Mouse (Mus musculus) embryonic fibroblast, embryonic 13.5 days (primary cell): ENCODE data around the gene Gm27029. TPM values are rescaled to one million over a fixed set of nuclear protein-coding genes. Genes with fewer than 3 reads are reported as not detected.
"Not testable (repeated sequence)": the region's sequence is repeated elsewhere in the genome, so short reads cannot be mapped to it uniquely, and the experiment has no call there.

Source experiments
- H3K27ac ChIP-seq: 2 replicates; pipeline ENCODE4 v1.5.1; 2012; ENCODE audit warnings: low read length, control low read depth, inconsistent platforms; ENCODE audit not compliant: insufficient read depth
- H3K4me1 ChIP-seq: 2 replicates; pipeline ENCODE4 v1.6.1; 2011; ENCODE audit warnings: low read length; ENCODE audit not compliant: control insufficient read depth, insufficient read depth
- H3K4me3 ChIP-seq: 2 replicates; pipeline ENCODE4 v1.5.1; 2011; ENCODE audit warnings: mild to moderate bottlenecking, control low read depth, low read length; ENCODE audit not compliant: insufficient read depth
- CTCF ChIP-seq: IDR thresholded peaks from 2 replicates; pipeline ENCODE4 v1.5.1; 2011; ENCODE audit warnings: mild to moderate bottlenecking, control low read depth, low read length, moderate library complexity, borderline replicate concordance; ENCODE audit not compliant: insufficient read depth
- POLR2A ChIP-seq: IDR thresholded peaks from 2 replicates; pipeline ENCODE4 v1.6.1; 2011; ENCODE audit warnings: low read depth, mild to moderate bottlenecking, control low read depth, low read length, moderate library complexity
- polyA plus RNA-seq: library from polyadenylated mRNA; stranded (reverse); fragments of >200 nt; gene quantifications from 2 replicates; pipeline ENCODE4 v1.2.4, GENCODE M21; 2011; ENCODE audit warnings: low read depth; ENCODE audit not compliant: missing spikeins, insufficient read length

Gene Gm27029
- polyA plus RNA-seq, 1 experiment: 12.6 TPM

DNA sequence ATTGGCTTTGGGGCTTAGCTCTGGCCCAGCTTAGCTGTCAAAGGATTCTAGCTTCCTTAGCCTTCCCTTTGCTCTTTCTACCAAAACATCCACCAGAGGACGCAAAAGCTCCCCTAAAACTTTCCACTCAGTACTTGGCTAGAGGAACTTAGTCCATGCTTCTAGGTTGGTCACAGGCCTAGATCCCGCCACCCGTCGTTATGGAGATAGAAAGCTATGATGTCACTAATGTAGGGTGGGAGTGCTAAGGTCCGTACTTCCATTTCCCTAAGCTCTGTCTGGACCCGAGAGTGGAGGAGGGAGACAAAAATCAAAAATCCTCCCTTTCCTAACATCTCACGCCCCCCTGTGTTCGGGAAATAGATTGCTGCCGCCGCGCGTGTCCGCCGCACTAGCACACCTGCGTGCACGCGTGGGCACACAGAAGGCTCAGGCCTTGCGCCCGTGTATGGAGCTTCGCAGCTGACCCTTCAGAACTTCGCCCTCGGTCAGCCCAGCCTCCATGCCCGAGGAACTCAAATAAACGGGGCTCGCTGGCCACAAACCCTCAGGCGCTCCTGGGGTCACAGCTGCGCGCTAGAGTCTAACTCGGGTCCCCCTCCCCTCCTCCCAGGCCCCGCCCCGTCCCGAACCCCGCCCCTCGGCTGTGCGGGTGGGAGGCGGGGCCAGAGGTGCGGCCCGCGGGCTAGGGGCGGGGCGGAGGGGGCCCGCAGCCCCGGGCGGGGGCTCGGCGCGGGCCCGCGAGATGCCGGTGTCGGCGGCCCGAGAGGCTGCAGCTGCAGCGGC is 43.1 kb upstream of the Gm27029 start:
- TF ChIP-seq POLR2A (0 out of 2 replicates have a peak, but pooled peaks have one; percentile 18), CTCF (0 out of 2 replicates have a peak, but pooled peaks have one; percentile 14)
- H3K4me1 ChIP-seq: 0 out of 2 replicates have a peak, but pooled peaks cover 5% of the 10 kb centered on the region
- peak overlapping the region; percentile 71 for H3K4me3 ChIP-seq
- H3K27ac ChIP-seq: no peak overlapping the region

DNA sequence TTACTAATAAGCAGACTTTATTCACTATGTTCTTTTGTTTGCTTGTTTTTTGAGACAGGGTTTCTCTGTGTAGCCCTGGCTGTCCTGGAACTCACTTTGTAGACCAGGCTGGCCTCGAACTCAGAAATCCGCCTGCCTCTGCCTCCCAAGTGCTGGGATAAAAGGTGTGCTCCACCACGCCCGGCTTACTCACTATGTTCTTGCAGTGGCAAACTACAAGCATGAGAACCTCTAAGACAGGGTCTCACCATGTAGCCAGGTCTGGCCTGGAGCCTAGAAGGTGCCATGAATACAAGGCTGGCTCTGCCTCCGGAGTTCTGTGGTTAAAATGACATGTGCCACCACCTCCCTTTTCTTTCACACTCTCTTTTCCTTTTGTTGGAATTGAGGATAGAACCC is 42.0 kb upstream of the Gm27029 start:
- peak overlapping the region; percentile 57 for H3K4me3 ChIP-seq
- H3K27ac ChIP-seq, H3K4me1 ChIP-seq: not testable (repeated sequence)

DNA sequence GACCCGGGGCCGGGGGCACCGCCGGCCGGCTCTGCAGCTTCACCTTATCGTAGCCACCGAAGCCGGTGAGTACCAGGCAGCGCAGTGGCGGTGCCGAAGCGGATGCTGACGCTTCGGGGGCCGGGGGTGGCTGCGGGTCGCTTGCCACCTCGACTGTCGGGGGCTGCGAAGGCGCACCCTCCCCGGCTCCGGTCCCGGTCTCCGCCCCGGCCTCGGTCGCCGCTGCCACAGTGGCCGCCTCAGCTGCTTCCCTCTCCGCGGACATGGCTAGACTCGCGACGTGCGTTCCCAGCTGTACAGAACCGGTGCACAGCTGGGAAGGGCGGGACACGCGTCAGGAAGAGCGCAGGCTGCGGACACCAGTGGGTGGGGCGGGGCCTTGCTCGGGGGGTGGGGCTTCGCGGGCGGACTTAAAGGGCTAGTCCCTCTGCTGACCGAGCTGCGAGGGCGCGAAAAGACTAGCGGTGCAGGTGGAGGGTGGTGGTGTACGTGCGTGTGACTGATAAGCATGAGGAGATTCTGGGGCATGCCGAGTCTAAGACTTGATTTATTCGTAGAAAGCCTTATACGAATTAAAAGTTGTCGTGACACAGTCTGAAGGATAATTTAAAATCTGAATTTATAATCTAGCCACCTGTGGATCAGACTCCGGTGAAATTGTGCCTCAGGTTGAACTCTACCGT is 41.4 kb upstream of the Gm27029 start, which contains the start of gene Vat1:
Vat1 (minus strand) TSS at position 362 of the 683 bp plus-strand sequence.
- H3K4me1 ChIP-seq: 0 out of 2 replicates have a peak, but pooled peaks cover 10% of the 10 kb centered on the region
- TF ChIP-seq CTCF: no peak
- TF ChIP-seq POLR2A: peak; percentile 97

DNA sequence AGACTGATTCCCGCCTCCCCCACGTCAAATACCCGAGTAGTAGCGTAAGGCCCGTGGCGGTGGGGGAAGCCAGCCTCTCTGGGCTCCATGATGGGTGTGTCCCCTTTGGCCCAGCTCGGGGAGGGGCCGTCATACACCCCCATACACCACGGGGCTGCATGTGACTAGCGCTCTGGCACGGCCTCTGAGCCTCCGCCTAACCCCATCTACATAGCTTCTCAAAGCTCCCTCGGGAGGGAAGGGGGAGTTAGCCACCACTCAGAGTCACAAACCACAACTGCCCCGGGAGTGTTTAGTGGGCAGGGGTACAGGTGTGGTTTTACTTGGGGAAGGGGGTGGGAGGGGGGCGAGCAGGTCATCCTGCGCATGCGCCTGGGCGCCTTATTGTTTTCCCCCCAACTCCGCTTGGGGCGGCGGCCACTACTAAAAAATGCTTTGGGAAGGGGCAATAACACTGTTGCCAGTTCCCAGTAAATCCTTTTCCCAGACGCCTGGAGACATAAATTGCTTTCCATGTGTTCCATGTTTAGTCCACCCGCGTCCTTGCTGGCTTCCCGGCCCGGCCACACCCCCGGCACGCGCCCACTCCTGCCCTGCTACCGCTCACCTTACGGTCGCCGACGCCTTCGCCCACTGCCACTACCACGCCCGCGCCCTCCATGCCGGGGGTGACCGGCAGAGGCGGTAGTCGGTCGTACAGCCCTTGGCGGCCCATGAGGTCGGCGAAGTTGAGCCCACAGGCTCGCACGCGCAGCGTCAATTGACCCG is 40.7 kb upstream of the Gm27029 start:
- Histone ChIP-seq H3K4me1 (0 out of 2 replicates have a peak, but pooled peaks cover 10% of the 10 kb centered on the region), H3K4me3 (peak overlapping the region; percentile 57), H3K27ac (peak overlapping the region; percentile 76)
- TF ChIP-seq POLR2A: peak; percentile 54
- TF ChIP-seq CTCF: no peak

More for the DNA sequence above, 41.4 kb upstream of the Gm27029 start, which contains the start of gene Vat1:
- Histone ChIP-seq H3K27ac (peak within 1 kb of the TSS; percentile 76), H3K4me3 (peak within 1 kb of the TSS; percentile 57)

DNA sequence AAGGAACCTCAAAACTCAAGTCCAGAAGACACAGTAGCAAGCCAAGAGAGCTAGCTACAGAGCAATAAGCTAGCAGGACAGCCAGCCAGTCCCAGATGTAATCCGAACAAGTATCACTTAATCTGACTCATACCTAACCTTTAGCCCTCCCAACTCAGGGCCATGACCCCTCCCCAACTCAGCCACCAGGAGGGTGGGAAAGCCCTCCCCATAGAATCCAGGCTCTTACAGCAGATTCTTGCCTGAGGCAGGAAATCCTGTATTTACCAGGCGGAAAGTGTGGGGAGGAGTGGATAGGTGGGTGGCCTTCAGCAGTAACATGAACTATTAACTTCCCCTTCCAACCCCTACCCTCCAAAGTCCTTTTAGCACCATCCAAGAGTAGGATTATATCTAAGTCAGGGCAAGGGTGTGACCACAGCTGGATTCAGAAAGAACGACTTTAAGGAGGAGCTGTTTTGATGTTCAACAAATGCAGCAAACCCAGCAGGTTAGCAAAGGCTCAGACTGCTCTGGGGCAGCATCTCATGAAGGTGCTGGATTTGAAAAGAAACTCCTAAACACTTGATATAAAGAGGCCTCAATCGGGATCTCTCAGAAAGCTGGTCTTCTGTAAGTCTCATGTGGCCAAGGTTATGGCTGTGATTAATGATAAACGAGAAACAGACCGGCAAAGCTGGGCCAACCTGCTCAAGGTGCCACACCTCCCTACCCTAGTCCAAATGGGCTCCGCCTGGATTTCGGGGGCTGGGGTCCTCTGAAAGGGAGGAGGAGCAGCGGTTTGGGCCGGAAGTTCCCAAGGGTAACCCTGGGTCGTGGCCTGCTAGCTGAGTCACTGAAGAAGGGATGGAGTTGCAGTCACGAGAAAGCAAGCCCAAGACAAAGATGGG is 39.9 kb upstream of the Gm27029 start, which contains the start of gene Rnd2:
Rnd2 (plus strand) TSS at position 789 of the 890 bp plus-strand sequence.
- TF ChIP-seq POLR2A (no peak; the same call in 1 of the 2 replicates), CTCF (no peak)
- peak within 1 kb of the TSS; percentile 57 for H3K4me3 ChIP-seq
- H3K27ac ChIP-seq: peak within 1 kb of the TSS; percentile 76
- peaks cover 10% of the 10 kb centered on the region; the same call in 1 of the 2 replicates for H3K4me1 ChIP-seq

DNA sequence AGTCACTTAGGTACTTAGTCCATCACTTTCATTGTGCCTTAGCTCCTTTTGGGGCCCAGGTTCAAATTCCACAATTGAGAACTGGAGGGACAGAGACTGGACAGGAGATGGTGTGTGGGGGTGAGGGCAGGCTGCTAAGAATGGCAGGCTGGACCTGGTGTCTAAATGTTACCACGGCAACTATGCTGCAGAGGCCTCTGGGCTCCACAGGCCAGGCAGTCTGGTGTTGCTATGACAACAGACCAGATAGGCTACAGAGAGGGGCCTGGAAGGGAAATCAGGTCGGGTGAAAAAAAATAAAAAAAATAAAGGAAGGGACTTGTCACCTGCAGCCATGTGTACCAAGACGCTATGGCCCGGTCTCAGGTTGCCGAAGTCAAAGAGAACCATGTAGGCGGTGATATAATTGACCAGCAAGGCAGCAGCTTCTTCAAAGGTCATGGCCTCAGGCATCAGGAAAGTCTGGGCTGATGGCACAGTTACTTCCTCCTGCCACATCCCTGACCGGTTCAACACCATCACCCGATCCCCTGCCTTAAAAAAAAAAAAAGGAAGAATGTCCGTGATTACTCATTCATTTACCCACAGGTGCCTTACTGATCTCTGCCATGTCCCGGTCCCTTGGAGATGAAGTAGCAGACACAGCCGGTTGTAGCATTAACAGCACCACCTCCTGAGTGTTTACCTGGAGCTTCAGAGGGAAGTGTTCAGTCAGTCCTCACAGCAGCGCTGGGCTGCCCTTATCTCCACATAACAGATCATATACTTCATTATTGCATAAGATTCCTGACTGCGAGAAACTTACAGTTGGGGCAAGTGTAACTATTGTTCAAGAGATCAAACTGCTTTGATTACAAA is 38.2 kb upstream of the Gm27029 start:
- H3K4me1 ChIP-seq: peaks cover 4% of the 10 kb centered on the region; the same call in 1 of the 2 replicates
- no peak for TF ChIP-seq CTCF
- TF ChIP-seq POLR2A: no peak
- no peak overlapping the region for H3K27ac ChIP-seq

DNA sequence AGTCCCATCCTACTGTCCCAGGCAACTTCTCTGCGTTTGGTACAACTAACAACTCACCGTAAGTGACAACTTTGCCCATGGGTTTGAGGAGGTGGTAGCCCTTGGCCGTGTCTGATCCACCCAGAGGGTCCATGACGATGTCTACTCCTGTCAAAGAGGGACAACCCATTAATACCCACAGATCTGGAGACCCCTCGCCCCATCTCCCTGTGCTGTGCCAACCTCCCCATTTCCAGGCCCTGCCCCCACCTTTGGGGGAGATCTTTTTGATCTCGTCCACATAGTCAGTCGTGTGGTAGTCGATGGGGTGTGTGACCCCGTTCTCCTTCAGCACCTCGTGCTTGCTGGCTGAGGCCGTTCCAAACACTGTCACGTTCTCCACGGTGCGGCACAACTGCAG is 37.5 kb upstream of the Gm27029 start:
- Histone ChIP-seq H3K4me3 (no peak overlapping the region), H3K27ac (no peak overlapping the region), H3K4me1 (peaks cover 4% of the 10 kb centered on the region; the same call in 1 of the 2 replicates)
- TF ChIP-seq CTCF (no peak), POLR2A (no peak)

More for the DNA sequence above, 38.2 kb upstream of the Gm27029 start:
- H3K4me3 ChIP-seq: no peak overlapping the region

DNA sequence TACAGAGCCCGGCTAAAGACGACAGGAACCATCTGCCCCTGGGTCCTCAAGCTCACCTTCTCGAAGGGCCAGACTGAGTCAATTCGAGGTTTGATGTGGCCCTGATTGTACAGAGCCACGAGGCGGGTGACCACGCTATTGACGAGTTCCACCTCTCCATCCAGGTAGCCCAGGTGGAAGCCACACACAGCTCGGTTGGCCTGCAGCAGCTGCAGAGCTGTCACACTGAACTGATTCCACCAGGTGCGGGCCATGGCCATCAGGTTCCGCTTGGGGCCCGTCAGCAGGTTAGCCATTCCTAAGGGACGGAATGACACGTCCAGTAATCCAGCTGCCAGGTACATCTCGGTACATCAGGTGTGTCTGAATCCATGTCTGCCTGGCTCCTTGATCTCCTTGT is 35.7 kb upstream of the Gm27029 start:
- H3K4me1 ChIP-seq: peaks cover 4% of the 10 kb centered on the region; the same call in 1 of the 2 replicates
- H3K27ac ChIP-seq: no peak overlapping the region
- H3K4me3 ChIP-seq: no peak overlapping the region
- TF ChIP-seq POLR2A (no peak), CTCF (no peak)
